Mouse (Mus musculus) mouse embryonic stem cell (cell line): ENCODE measurements around the gene Tdp1.

ENCODE experiments used
- in situ Hi-C, 2 experiments: fragments of 300-500 bp; cut with MboI; formaldehyde crosslinking; loops; 1 replicate in 1 of 2; 3 replicates in 1 of 2; pipeline ENCODE4 v1.14.3; 2019 to 2020; ENCODE audit warnings: low sequenced_read_pairs in 2 of 2, low pct_unique_long_range_greater_than_20kb in 1 of 2, mixed read lengths in 1 of 2; ENCODE audit not compliant: unreplicated experiment in 1 of 2

Gene Tdp1

GRCm38 (mm10) chr12:99884269-99885261 lies at the start of gene Tdp1, which contains the start of gene Efcab11:
TSS of gene Tdp1 (plus strand) at chr12:99884517.
TSS of gene Efcab11 (minus strand) at chr12:99884439.
- in situ Hi-C loops, result no loop called here

GRCm38 (mm10) chr12:99836404-99837131 lies 47.7 kb upstream of the Tdp1 start:
- in situ Hi-C loops, result loop anchor here (10.0 to 25.0 kb wide), 2 partner anchors 749 to 752 kb away; no protein-coding TSS in a partner anchor

- in situ Hi-C loops, result loop anchor here (10.0 to 25.0 kb wide), 2 partner anchors 750 to 753 kb away; no protein-coding TSS in a partner anchor
Measured at GRCm38 (mm10) chr12:99837528-99837927, 46.8 kb upstream of the Tdp1 start.

DNA sequence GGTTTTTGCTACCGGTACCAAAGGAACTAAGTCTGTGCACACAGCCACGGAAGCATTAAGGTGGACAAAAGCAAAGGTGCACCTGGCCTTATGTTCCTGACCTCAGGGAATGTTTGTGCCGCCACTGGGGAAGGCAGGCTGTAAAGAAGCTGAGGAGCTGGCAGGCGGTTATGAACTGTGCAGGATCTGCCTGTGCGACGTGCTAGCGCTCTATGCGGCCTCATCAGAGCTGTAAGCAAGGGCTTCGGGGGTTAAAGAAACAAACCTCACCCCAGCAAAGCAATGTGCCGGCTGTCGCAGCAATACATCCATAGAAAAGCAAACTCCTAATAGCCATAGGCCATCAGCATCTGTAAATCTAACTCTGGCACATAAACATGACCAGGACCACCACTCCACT lies 46.2 kb upstream of the Tdp1 start:
- in situ Hi-C loops, result loop anchor here (10.0 to 25.0 kb wide), 2 partner anchors 751 to 753 kb away; no protein-coding TSS in a partner anchor

DNA sequence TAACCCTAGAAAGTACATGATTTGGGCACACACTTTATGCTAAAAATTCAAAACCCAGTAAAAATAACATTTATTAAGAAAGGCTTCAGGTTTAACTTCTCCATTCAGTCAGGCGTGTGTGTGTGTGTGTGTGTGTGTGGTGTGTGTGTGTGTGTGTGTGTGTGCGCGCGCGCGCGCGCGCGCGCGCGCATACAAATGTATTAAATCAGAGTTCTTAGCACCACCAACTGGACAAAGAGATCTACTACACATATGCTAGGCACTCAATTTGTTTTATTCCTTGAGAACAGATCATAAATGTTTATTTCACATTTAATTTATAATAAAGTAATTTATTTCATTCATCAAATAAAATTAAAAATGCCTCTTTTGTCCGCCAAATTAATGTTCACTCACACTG lies 45.6 kb upstream of the Tdp1 start:
- in situ Hi-C loops, result loop anchor here (10.0 to 25.0 kb wide), 2 partner anchors 751 to 754 kb away; no protein-coding TSS in a partner anchor

DNA sequence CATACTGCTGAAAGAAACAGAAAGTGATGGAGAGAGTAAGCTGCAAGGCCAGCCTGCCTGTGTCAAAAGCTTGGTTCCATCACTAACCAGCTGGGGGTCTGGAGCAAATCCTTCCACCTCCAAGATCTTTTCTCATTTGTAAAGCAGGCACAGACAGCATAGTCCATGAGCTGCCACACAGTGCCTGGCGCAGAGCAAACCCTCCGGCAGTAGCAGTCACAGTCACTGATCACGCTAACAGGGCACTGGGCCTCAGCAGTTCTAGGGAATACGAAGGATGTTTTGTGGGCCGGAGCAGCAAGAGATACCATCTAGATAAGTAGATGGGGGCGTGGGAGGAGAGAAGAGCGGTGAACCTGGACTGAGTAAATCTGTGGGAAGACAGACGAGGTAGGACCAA lies 39.4 kb upstream of the Tdp1 start:
- in situ Hi-C loops, result loop anchor here in 1 of 2 experiments (25.0 kb wide), 1 partner anchor 758 kb away; no protein-coding TSS in a partner anchor

- in situ Hi-C loops, result loop anchor here in 1 of 2 experiments (25.0 kb wide), 1 partner anchor 763 kb away; no protein-coding TSS in a partner anchor
Measured at GRCm38 (mm10) chr12:99849996-99850395, 34.3 kb upstream of the Tdp1 start.

DNA sequence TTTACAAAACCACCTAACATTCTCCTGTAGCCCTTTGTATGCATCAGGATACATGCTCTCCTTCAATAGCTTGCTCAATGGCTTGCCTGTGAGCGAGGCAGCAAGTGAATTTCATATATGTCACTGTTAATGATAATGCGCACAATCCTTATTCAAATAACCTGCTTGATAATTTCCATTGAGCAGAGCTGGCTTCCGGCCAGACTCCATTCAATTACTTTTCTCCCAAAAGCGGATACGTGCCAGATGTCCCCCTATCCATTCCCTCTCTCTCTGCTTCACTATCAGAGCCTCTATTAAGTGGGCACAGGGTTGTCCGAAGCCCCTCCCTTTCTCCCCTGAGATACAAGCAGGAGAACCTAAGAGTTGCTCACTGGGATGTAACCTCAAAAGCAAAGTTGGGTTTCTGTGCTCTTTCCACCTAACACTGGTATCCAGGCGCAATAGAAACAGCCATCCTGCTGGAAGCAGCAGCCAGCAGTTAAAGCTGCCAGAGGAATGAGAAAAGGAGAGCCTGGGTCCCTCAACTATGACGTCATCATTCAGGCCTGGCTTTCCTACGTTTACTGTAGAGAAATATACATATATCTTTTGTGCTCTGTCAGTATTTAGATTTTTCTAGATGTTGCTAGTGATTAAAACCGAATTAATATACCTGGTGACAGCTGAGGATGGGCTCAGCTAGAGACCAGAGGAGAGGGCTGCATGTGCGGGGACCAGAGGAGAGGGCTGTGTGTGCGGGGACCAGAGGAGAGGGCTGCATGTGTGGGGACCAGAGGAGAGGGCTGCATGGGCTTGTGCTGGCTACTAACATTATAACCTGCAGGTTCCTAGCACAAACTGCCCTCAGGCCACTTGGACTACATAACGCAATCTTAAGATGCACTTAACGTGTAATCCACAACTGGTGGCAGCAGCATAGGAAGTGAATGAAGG lies 30.7 kb upstream of the Tdp1 start:
- in situ Hi-C loops, result no loop called here

GRCm38 (mm10) chr12:99856011-99856410 lies 28.3 kb upstream of the Tdp1 start:
- in situ Hi-C loops, result no loop called here

GRCm38 (mm10) chr12:99858664-99859063 lies 25.7 kb upstream of the Tdp1 start:
- in situ Hi-C loops, result no loop called here

- in situ Hi-C loops, result no loop called here
Measured at GRCm38 (mm10) chr12:99859391-99860100, 24.8 kb upstream of the Tdp1 start.

- in situ Hi-C loops, result no loop called here
Measured at GRCm38 (mm10) chr12:99860981-99861380, 23.3 kb upstream of the Tdp1 start.

- in situ Hi-C loops, result no loop called here
Measured at GRCm38 (mm10) chr12:99864613-99865012, 19.7 kb upstream of the Tdp1 start.

GRCm38 (mm10) chr12:99868821-99869220 lies 15.5 kb upstream of the Tdp1 start:
- in situ Hi-C loops, result no loop called here

GRCm38 (mm10) chr12:99873443-99873842 lies 10.9 kb upstream of the Tdp1 start:
- in situ Hi-C loops, result no loop called here

DNA sequence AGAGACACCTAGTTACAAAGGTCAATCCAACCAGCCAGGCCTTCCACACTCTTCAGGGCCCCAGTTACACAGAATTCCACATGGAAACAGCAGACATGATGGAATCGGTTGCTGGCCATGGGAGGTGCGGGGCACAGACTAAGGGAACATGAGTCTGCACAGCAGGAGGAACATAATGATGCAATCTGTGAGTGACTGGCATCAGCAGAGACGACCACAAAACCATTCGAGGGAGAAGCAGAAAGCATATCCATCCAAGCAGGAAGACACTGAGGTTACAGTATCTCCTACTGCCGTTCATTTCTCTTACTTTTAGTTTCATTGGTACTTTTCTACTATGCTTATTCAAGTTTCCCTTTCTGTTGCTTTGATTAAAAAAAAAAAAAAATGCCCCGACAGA lies 9.7 kb upstream of the Tdp1 start:
- in situ Hi-C loops, result no loop called here

- in situ Hi-C loops, result no loop called here
Measured at GRCm38 (mm10) chr12:99883000-99883712, 1.2 kb upstream of the Tdp1 start.
